Mouse (Mus musculus) macrophage (primary cell): ENCODE measurements around the gene Trim12a. TPM values are rescaled to one million over a fixed set of nuclear protein-coding genes. Genes with fewer than 3 reads are reported as not detected.
"Not testable (repeated sequence)": the region's sequence is repeated elsewhere in the genome, so short reads cannot be mapped to it uniquely, and the experiment has no call there.

Experiments
- H3K27ac ChIP-seq: fragments of 350-480 bp; formaldehyde crosslinking; 2 replicates; pipeline ENCODE4 v1.9.0; 2021
- H3K36me3 ChIP-seq: fragments of 350-480 bp; formaldehyde crosslinking; 2 replicates; pipeline ENCODE4 v1.9.0; 2021; ENCODE audit errors: inconsistent target
- H3K4me3 ChIP-seq: fragments of 350-480 bp; formaldehyde crosslinking; 2 replicates; pipeline ENCODE4 v1.9.0; 2021; ENCODE audit errors: inconsistent target
- H3K79me2 ChIP-seq: fragments of 350-480 bp; formaldehyde crosslinking; 2 replicates; pipeline ENCODE4 v1.9.0; 2021; ENCODE audit errors: inconsistent target
- WGBS: methylation state at CpG from one replicate; pipeline ENCODE4 v1.1.7; 2026; ENCODE audit warnings: inconsistent platforms; ENCODE audit not compliant: missing documents; 5-methylcytosine and 5-hydroxymethylcytosine counted together
- polyA plus RNA-seq: library from polyadenylated mRNA; stranded (reverse); fragments of 250-400 nt; gene quantifications from 3 replicates; pipeline ENCODE4 v1.2.4, GENCODE M21; 2018; ENCODE audit warnings: inconsistent platforms

Gene Trim12a
- polyA plus RNA-seq, 1 experiment from 2014 or later, result 53.4 TPM

GRCm38 (mm10) chr7:104265335-104265734, 49.9 kb downstream of the Trim12a start:
- H3K36me3 ChIP-seq, H3K27ac ChIP-seq, H3K79me2 ChIP-seq, H3K4me3 ChIP-seq: not testable (repeated sequence)
- no CpG with 5 or more reads among the region's 5 CpGs for WGBS

GRCm38 (mm10) chr7:104260380-104260779, 54.9 kb downstream of the Trim12a start:
- 95% methylated on average over 4 of the region's 4 CpGs for WGBS
- not testable (repeated sequence) for H3K79me2 ChIP-seq, H3K4me3 ChIP-seq, H3K27ac ChIP-seq
- peaks cover 21% of the 10 kb centered on the region for H3K36me3 ChIP-seq

Other genes starting within 250 kb of the Trim12a start
- gene Olfr644, start 243.6 kb downstream of the Trim12a start, polyA plus RNA-seq, result not detected in 3 replicates
- gene Olfr645, start 230.0 kb downstream of the Trim12a start, polyA plus RNA-seq, result not detected in 3 replicates
- not detected in 3 replicates for gene Olfr646, start 210.6 kb downstream of the Trim12a start, polyA plus RNA-seq
- not detected in 3 replicates for gene Ubqln5, start 185.6 kb downstream of the Trim12a start, polyA plus RNA-seq
- not detected in 3 replicates for gene Olfr643, start 178.1 kb downstream of the Trim12a start, polyA plus RNA-seq
- gene Ubqln3, start 172.2 kb downstream of the Trim12a start, polyA plus RNA-seq, result not detected in 3 replicates
- not detected in 3 replicates for gene Ubqlnl, start 164.9 kb downstream of the Trim12a start, polyA plus RNA-seq
- gene Olfm5, start 150.6 kb downstream of the Trim12a start, polyA plus RNA-seq, result not detected in 3 replicates
- gene Olfr648, start 132.1 kb downstream of the Trim12a start, polyA plus RNA-seq, result not detected in 3 replicates
- not detected in 3 replicates for gene Olfr649, start 119.5 kb downstream of the Trim12a start, polyA plus RNA-seq
- gene Trim6, start 96.7 kb downstream of the Trim12a start, polyA plus RNA-seq, result 0.53 to 1.6 TPM (median 0.83 TPM) in 3 replicates
- 27.8 to 59.6 TPM (median 35.2 TPM) in 3 replicates for gene Trim34a, start 71.0 kb downstream of the Trim12a start, polyA plus RNA-seq
- 5.0 to 12.6 TPM (median 9.5 TPM) in 3 replicates for gene Trim5, start 27.4 kb downstream of the Trim12a start, polyA plus RNA-seq
- 0.25 to 0.33 TPM (median 0.26 TPM) in 3 replicates for gene Trim34b, start 14.0 kb upstream of the Trim12a start, polyA plus RNA-seq
- 23.2 to 52.7 TPM (median 27.6 TPM) in 3 replicates for gene Trim12c, start 37.9 kb upstream of the Trim12a start, polyA plus RNA-seq
- 1.1 to 4.5 TPM (median 1.8 TPM) in 3 replicates for gene Trim30b, start 54.4 kb upstream of the Trim12a start, polyA plus RNA-seq
- gene Trim30c, start 85.4 kb upstream of the Trim12a start, polyA plus RNA-seq, result 8.9 to 43.2 TPM (median 17.1 TPM) in 3 replicates
- 101 to 215 TPM (median 103 TPM) in 3 replicates for gene Trim30a, start 149.7 kb upstream of the Trim12a start, polyA plus RNA-seq
- gene Trim30d, start 192.4 kb upstream of the Trim12a start, polyA plus RNA-seq, result 39.9 to 81.2 TPM (median 40.8 TPM) in 3 replicates
- not detected in 3 replicates for gene Olfr651, start 234.7 kb upstream of the Trim12a start, polyA plus RNA-seq
- gene Olfr652, start 245.4 kb upstream of the Trim12a start, polyA plus RNA-seq, result not detected in 3 replicates